Mouse (Mus musculus): Measurements from ENCODE around the gene Prkaa1.
"Not testable (repeated sequence)": the region's sequence is repeated elsewhere in the genome, so short reads cannot be mapped to it uniquely, and the experiment has no call there.

Gene Prkaa1

GRCm38 (mm10) chr15:5128176-5128940, 15.3 kb upstream of the Prkaa1 start:
- intact Hi-C loops (cut with DNase I) = no loop called here

- intact Hi-C loops (cut with DNase I) = no loop called here
These were observed 14.4 kb upstream of the Prkaa1 start for GRCm38 (mm10) chr15:5129111-5129805.

GRCm38 (mm10) chr15:5130887-5131668, 12.6 kb upstream of the Prkaa1 start:
- intact Hi-C loops (cut with DNase I) = not testable (repeated sequence)

DNA sequence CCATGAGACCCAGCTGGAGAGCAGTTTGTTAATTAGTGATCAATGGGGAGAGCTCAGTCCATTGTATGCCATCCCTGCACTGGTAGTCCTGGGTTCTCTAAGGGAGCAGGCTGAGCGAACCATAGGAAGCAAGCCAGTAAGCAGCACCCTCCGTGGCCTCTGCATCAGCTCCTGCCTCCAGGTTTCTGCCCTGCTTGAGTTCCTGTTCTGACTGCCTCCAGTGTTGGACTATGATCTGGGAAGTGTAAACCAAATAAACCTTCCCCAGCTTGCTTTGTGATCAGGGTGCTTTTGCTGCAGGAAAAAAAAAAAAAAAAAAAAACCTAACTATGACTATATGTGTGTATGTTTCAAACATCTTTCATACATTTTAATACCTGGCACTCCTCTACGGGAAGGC, 10.4 kb upstream of the Prkaa1 start:
- intact Hi-C loops (cut with DNase I) = no loop called here

DNA sequence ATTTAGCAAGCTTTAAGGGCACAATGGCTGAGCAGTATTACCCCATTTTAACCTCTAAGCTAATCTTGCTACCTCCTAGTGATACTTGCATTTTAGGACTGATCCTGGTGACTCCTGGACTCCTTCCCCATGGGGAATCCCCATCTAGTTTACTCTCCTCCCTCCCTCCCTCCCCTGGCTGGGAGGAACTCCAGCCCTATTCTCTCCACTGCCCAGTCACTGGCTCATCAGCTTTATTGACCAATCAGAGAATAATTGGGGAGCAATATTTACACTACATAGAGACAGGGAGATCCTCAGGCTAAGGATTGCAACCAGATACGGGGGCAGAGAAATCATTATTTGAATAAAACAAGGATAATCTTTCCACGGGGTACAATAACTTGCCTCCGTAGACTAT, 9.5 kb upstream of the Prkaa1 start:
- intact Hi-C loops (cut with DNase I) = no loop called here

GRCm38 (mm10) chr15:5134945-5135483, 8.6 kb upstream of the Prkaa1 start:
- intact Hi-C loops (cut with DNase I) = no loop called here

DNA sequence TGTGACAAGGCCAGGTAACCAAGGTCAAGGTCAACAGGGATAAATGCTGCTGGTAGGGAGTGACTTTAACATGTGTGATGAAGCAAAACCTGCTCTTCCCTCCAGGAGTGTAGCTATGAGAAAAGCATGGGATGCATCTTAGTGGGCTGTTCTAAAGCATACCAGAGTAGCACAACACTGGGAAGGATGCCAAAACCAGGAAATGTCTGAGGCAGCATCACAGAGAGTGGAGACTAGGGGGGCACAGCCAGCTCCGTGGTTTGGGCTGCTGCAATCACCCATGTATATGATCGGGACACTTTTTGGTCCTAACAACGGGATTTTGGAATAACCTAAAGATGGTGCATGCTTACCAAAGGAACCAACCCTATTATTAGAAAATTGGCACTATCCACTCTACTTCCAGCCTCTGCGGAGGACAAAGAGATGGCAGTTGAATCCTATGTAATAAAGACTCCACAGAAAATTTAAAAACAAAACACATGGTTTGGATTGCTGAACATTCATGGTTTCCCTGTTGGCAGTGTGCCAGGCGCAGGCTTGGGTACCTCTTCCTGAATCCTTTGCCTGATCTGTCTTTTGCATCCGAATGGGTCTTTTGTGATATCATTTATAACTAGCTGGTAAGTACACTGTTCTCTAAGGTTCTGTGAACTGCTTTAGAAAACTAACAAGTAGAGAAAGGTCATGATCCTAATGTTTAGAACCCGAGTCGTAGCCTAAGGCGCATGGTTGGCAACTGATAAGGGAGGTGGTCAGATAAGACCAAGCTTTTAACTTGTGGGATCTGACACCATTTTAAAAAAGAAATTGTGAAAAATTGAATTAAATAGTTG, 5.4 kb upstream of the Prkaa1 start:
- intact Hi-C loops (cut with DNase I) = no loop called here

- intact Hi-C loops (cut with DNase I) = no loop called here
These were observed 4.3 kb upstream of the Prkaa1 start for GRCm38 (mm10) chr15:5139366-5139765.

GRCm38 (mm10) chr15:5139863-5140262, 3.8 kb upstream of the Prkaa1 start:
- intact Hi-C loops (cut with DNase I) = no loop called here

GRCm38 (mm10) chr15:5140357-5140756, 3.3 kb upstream of the Prkaa1 start:
- intact Hi-C loops (cut with DNase I) = no loop called here

GRCm38 (mm10) chr15:5142047-5142446, 1.6 kb upstream of the Prkaa1 start:
- intact Hi-C loops (cut with DNase I) = no loop called here

- intact Hi-C loops (cut with DNase I) = no loop called here
These were observed 947 bp upstream of the Prkaa1 start for GRCm38 (mm10) chr15:5142714-5143113.

DNA sequence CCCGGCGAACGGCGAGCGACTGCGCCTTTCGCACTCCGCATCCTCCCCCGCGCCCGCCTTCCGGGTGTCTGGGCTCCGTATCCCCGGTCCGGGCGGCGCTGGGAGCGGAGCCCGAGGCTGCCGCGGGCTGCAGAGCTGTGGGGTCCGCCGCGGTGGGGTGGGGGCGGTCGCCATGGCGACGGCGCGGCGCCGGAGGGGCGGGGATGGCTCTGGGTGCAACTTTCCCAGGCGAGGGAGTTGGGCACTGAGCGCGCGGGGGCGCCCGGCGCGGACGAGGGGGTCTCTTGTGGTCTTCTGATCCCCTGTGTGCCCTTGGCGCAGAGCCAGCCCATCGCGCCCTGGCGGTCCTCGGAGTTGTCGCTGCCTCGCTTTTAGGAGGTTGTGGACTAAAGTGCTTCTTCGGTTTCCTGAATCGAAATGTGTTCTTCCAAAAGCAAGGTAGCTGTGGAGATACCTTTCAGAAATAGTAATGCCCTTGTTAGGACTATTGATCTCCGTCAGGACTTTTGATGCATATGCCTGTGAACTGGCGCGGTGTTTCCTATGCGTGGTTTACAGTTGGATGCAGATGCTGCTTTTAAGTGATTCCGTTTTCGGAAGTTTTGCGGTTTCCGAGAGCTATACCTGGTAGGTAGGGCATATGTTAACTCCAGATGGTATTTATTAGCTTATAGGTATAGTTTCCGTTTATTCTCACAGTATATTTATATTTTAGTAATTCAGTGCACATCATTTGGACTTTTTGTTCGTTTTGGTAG, 539 bp downstream of the Prkaa1 start:
- intact Hi-C loops (cut with DNase I) = no loop called here

DNA sequence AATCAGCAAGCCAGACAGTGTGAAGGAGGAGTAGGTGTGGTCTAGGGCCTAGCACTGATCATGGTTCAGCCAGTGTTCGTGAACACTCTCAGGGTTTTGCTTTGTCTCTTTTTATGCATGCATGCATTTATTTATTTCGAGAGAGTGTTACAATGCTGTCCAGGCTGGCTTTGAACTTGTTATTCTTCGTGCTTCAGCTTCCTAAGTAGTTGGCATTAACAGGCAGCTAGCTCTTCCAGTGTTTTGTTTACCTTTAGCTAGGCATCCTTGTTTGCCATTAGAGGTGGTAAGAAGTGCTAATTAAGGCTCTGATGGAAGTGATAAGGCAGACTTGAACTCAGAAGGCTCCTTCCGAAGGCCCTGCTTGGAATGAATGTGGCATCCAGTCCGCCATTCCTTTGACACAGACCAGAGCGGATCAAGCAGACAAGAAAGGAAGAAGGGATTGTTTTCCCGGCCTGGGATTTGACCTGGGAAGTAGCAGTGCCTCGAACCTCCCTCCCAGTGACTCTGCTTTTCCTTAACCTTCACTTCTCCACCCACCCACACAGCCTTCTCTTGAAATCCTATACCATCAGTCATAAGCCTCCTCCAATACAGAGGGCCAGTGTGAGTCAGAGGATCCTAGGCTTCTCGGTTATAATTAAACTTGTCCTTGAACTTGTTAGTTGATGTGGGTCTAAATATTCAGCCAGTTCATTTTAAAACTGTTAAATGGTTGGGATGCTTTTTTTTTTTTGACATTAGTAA, 1.7 kb downstream of the Prkaa1 start:
- intact Hi-C loops (cut with DNase I) = loop anchor here (5.0 kb wide), 1 partner anchor 37 kb away; no protein-coding TSS in a partner anchor

GRCm38 (mm10) chr15:5149187-5149586, 5.5 kb downstream of the Prkaa1 start:
- intact Hi-C loops (cut with DNase I) = loop anchor here (5.0 kb wide), 1 partner anchor 33 kb away; no protein-coding TSS in a partner anchor

- intact Hi-C loops (cut with DNase I) = no loop called here
These were observed 8.5 kb downstream of the Prkaa1 start for GRCm38 (mm10) chr15:5152171-5152570.

DNA sequence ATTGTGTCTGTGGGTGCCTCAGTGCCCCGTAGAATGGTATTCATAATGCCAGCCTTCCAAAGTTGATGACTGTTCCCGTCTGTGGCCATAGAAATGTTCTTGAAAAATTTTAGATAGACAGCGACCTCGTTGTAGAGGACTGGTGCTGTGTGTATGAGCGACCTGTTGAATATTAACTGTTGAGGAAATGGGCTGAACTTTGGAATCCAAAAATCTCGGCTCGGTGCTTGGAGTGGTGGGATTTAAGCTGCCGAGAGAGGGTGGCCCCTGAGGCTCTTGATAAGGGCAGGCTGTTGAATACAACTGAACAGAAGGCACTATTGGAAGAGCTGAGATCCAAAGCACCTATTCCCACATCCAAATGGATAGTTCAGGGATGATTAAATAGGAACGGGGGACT, 11.0 kb downstream of the Prkaa1 start:
- intact Hi-C loops (cut with DNase I) = no loop called here

DNA sequence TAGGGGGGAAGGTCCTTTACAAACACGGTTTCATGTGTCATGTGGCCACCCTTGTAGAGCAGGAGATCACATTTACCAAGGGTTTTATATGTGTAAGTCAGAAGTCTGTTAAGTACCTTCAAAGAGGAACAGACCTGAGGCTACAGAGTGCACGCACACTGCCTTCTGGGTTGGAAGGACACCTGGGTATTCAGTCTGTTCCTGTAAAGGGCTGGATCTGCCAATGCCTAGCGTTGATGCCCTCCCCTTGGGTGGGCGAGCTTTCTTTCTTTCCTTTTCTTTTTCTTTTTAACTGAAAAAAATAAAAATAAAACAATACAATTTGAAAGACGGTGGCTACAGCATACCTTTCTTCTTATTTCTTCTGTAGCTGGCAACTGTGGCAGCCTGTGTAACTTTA, 11.4 kb downstream of the Prkaa1 start:
- intact Hi-C loops (cut with DNase I) = no loop called here

GRCm38 (mm10) chr15:5156355-5156754, 12.7 kb downstream of the Prkaa1 start:
- intact Hi-C loops (cut with DNase I) = no loop called here
